Mouse (Mus musculus): ENCODE results near the gene Notch1. TPM values are rescaled to one million over a fixed set of nuclear protein-coding genes. Genes with fewer than 3 reads are reported as not detected.
A peak's percentile ranks its signal among the peaks of the same experiment; 100 is the strongest.

The Notch1 gene
- polyA plus RNA-seq, 1 experiment from 2014 or later, result 24.6 TPM

- Histone ChIP-seq H3K4me2 (peak overlapping the region; percentile 43), H3K36me3 (no peaks in the 10 kb centered on the region), H3K4me1 (peaks cover 62% of the 10 kb centered on the region), H3K27me3 (no peaks in the 10 kb centered on the region), H3K4me3 (replicated peaks) (no peak overlapping the region), H3K9ac (peak overlapping the region; percentile 40), H3K27ac (peak overlapping the region; percentile 97), H3K9me3 (replicated peaks) (no peaks in the 10 kb centered on the region)
- WGBS, result 81% methylated on average over 3 of the region's 3 CpGs
- ATAC-seq (replicated peaks; ENCODE audit: low FRiP score), result no peak
Observed at GRCm38 (mm10) chr2:26506746-26507280, 9.7 kb downstream of the Notch1 start.

GRCm38 (mm10) chr2:26504772-26505480 lies 11.5 kb downstream of the Notch1 start:
- H3K4me3 ChIP-seq (replicated peaks), result no peak overlapping the region; the same call in 1 of the 2 replicates
- ATAC-seq (replicated peaks; ENCODE audit: low FRiP score), result no peak

GRCm38 (mm10) chr2:26503661-26504575 lies 12.5 kb downstream of the Notch1 start:
- no peaks in the 10 kb centered on the region for H3K27me3 ChIP-seq
- peaks cover 3% of the 10 kb centered on the region; the same call in 1 of the 2 replicates for H3K36me3 ChIP-seq
- no peaks in the 10 kb centered on the region for H3K9me3 ChIP-seq (replicated peaks)
- H3K4me2 ChIP-seq, result peak overlapping the region; percentile 80
- H3K9ac ChIP-seq, result peak overlapping the region; percentile 85
- H3K4me1 ChIP-seq, result peaks cover 83% of the 10 kb centered on the region
- H3K27ac ChIP-seq, result peak overlapping the region; percentile 92
- peak; percentile 85 for ATAC-seq (replicated peaks; ENCODE audit: low FRiP score)
- peak overlapping the region; percentile 62 for H3K4me3 ChIP-seq (replicated peaks)
- 2% methylated on average over 54 of the region's 59 CpGs for WGBS

More at GRCm38 (mm10) chr2:26504772-26505480, 11.5 kb downstream of the Notch1 start:
- H3K9ac ChIP-seq, result no peak overlapping the region
- H3K27me3 ChIP-seq, result no peaks in the 10 kb centered on the region
- H3K4me2 ChIP-seq, result peak overlapping the region; percentile 80
- H3K36me3 ChIP-seq, result no peaks in the 10 kb centered on the region; the same call in 1 of the 2 replicates
- H3K9me3 ChIP-seq (replicated peaks), result no peaks in the 10 kb centered on the region
- H3K27ac ChIP-seq, result peak overlapping the region; percentile 92
- peaks cover 80% of the 10 kb centered on the region for H3K4me1 ChIP-seq
- WGBS, result 68% methylated on average over 9 of the region's 9 CpGs

DNA sequence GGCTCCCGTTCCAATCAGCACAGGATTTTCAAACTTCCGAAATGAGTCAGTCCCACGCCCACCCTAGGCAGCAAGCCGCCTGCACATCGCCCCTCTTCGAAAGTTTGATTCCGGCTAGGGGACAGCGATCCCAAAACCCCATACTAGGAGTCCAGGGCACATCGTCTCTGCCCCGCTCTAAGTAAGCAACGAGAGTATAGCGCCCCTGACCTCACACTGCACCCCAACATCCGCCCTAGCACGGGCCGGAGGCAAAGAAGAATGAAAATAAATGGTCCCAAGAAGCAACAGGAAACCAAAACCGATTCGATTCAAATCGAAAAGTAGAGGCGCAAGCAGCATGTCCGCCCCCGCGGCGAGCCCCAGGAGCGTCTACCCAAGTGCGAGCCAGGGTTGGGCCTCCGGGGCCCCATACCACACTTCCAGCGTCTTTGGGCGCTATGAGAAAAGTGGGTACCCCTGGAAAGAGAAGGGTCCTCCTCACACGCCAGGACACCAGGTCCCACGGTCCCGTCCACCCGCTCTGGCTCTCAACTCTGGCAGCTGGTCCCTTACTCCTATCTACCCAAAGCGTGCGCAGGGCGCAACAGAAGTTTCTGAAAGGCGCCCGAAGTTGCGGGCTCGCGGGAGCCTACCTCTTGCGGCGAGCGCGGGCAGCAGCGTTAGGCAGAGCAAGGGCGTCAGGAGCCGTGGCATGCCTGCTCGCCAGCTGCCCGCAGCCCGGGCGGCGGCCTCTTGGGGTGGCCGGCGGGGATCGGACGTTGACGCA lies 13.4 kb downstream of the Notch1 start:
- H3K4me2 ChIP-seq, result peak overlapping the region; percentile 80
- H3K9ac ChIP-seq, result peak overlapping the region; percentile 85
- H3K9me3 ChIP-seq (replicated peaks), result no peaks in the 10 kb centered on the region
- WGBS, result under 1% methylated on average over 57 of the region's 57 CpGs
- H3K36me3 ChIP-seq, result peaks cover 10% of the 10 kb centered on the region
- H3K27me3 ChIP-seq, result no peaks in the 10 kb centered on the region
- peaks cover 83% of the 10 kb centered on the region for H3K4me1 ChIP-seq
- 0 out of 2 replicates have a peak, but pooled peaks have one; percentile 2 for ATAC-seq (replicated peaks; ENCODE audit: low FRiP score)
- peak overlapping the region; percentile 62 for H3K4me3 ChIP-seq (replicated peaks)
- peak overlapping the region; percentile 92 for H3K27ac ChIP-seq

GRCm38 (mm10) chr2:26502299-26502862 lies 14.1 kb downstream of the Notch1 start:
- Histone ChIP-seq H3K9ac (peak overlapping the region; percentile 85), H3K36me3 (peaks cover 15% of the 10 kb centered on the region), H3K9me3 (replicated peaks) (no peaks in the 10 kb centered on the region), H3K27me3 (no peaks in the 10 kb centered on the region), H3K27ac (peak overlapping the region; percentile 92), H3K4me2 (peak overlapping the region; percentile 80), H3K4me1 (peaks cover 83% of the 10 kb centered on the region), H3K4me3 (replicated peaks) (peak overlapping the region; percentile 62)
- ATAC-seq (replicated peaks; ENCODE audit: low FRiP score), result no peak
- WGBS, result under 1% methylated on average over 33 of the region's 33 CpGs

DNA sequence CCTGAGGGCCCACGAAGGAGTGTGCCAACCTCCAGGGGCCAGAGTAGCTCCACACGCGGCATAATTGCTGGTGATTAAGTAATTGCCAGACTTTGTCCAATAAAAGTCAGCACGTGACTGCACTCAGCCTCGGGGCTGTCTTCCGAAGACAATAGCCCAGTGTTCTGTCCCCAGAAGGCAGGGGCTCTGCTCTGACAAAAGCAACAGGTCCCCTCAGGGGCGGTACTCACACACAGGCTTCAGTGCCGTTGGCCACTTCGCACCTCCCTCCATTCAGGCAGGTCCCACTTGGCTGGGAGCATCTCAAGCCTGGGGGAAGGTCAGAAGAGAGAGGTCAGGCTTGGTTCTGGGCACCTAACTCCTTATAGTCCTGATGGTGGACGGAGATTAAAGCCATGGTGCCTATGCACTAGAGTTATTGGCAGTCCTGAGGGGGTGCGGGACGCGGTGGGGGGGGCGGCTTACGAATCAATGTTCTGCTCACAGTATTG lies 14.8 kb downstream of the Notch1 start:
- H3K27ac ChIP-seq, result peak overlapping the region; percentile 92
- no peaks in the 10 kb centered on the region for H3K27me3 ChIP-seq
- H3K9me3 ChIP-seq (replicated peaks), result no peaks in the 10 kb centered on the region
- no peak for ATAC-seq (replicated peaks; ENCODE audit: low FRiP score)
- peaks cover 19% of the 10 kb centered on the region for H3K36me3 ChIP-seq
- peak overlapping the region; percentile 80 for H3K4me2 ChIP-seq
- H3K4me3 ChIP-seq (replicated peaks), result peak overlapping the region; percentile 62
- H3K9ac ChIP-seq, result peak overlapping the region; percentile 85
- WGBS, result 3% methylated on average over 15 of the region's 15 CpGs
- peaks cover 83% of the 10 kb centered on the region for H3K4me1 ChIP-seq

DNA sequence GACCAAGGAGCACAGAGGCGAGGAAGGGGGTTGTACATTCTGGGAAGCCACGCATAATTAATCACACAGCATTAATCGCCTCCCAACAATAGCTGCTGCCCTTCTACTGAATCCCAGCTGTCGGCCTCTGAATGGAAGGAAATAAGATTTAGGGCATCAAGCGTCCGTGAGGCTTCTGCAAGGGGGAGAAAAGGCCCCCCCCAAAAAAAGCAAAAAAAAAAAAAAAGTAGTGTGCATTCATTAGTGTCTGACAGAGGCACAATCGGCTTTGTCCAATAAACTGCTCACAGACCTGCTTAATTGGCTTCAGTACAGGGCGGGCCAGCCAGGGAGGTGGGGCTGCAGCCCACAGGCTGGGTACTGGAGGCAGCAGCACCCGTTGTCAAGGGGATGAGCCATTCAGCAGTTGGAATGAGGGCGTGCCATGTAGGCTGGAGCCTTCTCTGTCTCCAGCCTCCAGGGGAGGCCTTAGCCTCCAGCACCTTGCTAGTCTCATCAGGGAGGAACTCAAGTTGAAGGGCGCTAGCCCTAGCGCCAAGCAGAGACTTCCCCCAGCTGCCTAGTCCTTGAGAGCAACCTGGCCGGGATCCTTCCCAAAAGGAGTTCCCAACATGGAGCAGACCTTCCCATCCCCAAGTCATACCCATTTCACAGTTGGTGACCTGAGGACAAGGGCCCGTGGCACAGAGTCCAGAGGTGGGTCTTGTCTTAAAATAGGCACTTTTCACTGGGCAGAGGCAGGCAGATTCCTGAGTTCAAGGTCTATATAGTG lies 15.7 kb downstream of the Notch1 start:
- Histone ChIP-seq H3K27me3 (no peaks in the 10 kb centered on the region), H3K4me2 (peak overlapping the region; percentile 80), H3K4me1 (peaks cover 83% of the 10 kb centered on the region), H3K27ac (peak overlapping the region; percentile 92), H3K4me3 (replicated peaks) (peak overlapping the region; percentile 62), H3K9ac (peak overlapping the region; percentile 85; the same call in 1 of the 2 replicates), H3K36me3 (peaks cover 22% of the 10 kb centered on the region), H3K9me3 (replicated peaks) (no peaks in the 10 kb centered on the region)
- peak; percentile 59 for ATAC-seq (replicated peaks; ENCODE audit: low FRiP score)
- WGBS, result 10% methylated on average over 14 of the region's 14 CpGs

GRCm38 (mm10) chr2:26500027-26500598 lies 16.4 kb downstream of the Notch1 start:
- Histone ChIP-seq H3K27ac (peak overlapping the region; percentile 92), H3K4me2 (peak overlapping the region; percentile 80), H3K36me3 (peaks cover 22% of the 10 kb centered on the region), H3K9ac (peak overlapping the region; percentile 24; the same call in 1 of the 2 replicates), H3K4me3 (replicated peaks) (peak overlapping the region; percentile 62), H3K27me3 (no peaks in the 10 kb centered on the region), H3K9me3 (replicated peaks) (no peaks in the 10 kb centered on the region), H3K4me1 (peaks cover 83% of the 10 kb centered on the region)
- 33% methylated on average over 4 of the region's 4 CpGs for WGBS
- ATAC-seq (replicated peaks; ENCODE audit: low FRiP score), result no peak

GRCm38 (mm10) chr2:26498694-26499093 lies 17.8 kb downstream of the Notch1 start:
- Histone ChIP-seq H3K9ac (no peak overlapping the region), H3K4me1 (peaks cover 85% of the 10 kb centered on the region), H3K4me2 (0 out of 2 replicates have a peak overlapping the region, but pooled peaks have one; percentile 5), H3K36me3 (peaks cover 22% of the 10 kb centered on the region), H3K27me3 (no peaks in the 10 kb centered on the region), H3K27ac (0 out of 2 replicates have a peak overlapping the region, but pooled peaks have one; percentile 92), H3K4me3 (replicated peaks) (no peak overlapping the region), H3K9me3 (replicated peaks) (no peaks in the 10 kb centered on the region)
- WGBS, result 65% methylated on average over 8 of the region's 8 CpGs
- ATAC-seq (replicated peaks; ENCODE audit: low FRiP score), result no peak

Data from kidney, embryonic 15.5 days (tissue).